Mouse (Mus musculus) lung, postnatal 25 days (tissue): ENCODE data around the gene 6030468B19Rik.
"Not testable (repeated sequence)": the region's sequence is repeated elsewhere in the genome, so short reads cannot be mapped to it uniquely, and the experiment has no call there.

Source experiments
- DNase-seq: peaks from one replicate; pipeline ENCODE4 v3.0.0; 2022; ENCODE audit warnings: low spot score

6030468B19Rik gene

DNA sequence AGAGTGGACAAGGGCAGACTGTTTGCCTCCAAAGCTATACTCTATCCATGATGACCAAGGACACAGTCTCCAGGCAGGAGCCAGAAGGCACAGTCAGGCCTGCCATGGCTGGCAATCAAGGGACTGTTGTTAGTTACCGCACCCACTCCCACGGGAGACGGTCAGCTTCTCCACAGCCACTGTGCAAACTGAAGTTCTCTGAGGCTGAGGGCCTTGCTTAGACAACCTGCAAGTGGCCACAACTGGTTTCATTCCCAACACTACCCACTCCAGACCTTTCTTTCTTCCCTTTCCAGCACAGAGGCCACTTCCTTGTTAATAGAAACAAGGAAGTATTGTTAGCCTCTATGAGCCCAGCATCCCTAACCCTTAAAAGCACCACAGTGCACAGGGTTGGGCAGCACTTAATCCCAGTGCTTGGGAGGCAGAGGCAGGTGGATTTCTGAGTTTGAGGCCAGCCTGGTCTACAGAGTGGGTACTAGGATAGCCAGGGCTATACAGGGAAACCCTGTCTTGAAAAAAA, 5.8 kb downstream of the 6030468B19Rik start:
- no peak for DNase-seq

- no peak for DNase-seq
These were observed 9.3 kb downstream of the 6030468B19Rik start for GRCm38 (mm10) chr11:117806781-117807180.

DNA sequence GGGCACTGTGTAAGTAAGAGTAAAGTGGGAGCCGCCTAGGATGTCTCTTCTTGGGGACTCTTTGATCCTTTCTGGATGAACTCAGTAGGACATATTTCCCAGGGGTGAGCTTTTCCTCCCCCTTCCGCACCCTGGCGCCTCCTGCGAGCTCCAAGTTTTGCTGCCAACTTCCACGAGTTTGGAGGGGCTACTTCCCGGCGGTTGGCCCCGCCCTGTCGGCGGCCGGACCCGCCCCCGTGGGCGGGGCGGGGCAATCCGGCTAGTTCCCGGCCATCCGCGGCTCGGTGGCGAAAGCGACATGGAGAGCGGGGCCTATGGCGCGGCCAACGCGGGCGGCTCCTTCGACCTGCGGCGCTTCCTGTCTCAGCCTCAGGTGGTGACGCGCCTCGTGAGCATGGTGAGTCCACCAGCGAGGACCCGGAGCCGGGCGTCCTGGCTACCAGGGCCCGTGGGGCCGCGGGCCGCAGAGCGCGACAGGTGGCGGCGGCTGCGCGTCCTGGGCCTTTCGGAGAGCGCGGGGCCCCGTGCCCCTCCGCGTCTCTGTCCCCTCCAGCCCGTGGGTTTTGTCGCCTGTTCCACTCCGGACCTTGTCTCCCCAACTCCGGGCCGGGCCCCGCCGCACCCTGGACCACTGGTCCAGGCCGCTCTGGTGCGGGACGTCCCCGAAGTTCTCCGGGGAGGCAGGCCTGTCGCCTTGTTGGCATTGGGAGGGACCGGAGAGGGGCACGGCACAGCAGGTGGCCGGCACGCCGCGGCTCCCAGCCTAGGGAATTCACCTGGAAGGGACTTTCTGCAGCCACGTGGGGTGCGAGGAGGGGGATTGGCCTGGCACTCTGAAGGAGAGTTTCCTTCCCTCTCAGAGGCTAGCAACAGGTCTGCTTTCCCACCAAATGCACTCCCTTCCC, 12.2 kb downstream of the 6030468B19Rik start, which contains the start of the genes Gm20708 and Syngr2:
Gene Gm20708, plus strand, starts transcription at position 262 of the 905 bp plus-strand sequence.
Gene Syngr2, plus strand, starts transcription at position 262 of the 905 bp plus-strand sequence.
- peak; percentile 68 for DNase-seq

GRCm38 (mm10) chr11:117810401-117811046, 13.1 kb downstream of the 6030468B19Rik start:
- DNase-seq = peak; percentile 91

GRCm38 (mm10) chr11:117813867-117814266, 16.4 kb downstream of the 6030468B19Rik start:
- no peak for DNase-seq

GRCm38 (mm10) chr11:117814704-117815366, 17.4 kb downstream of the 6030468B19Rik start:
- no peak for DNase-seq

- DNase-seq = not testable (repeated sequence)
These were observed 18.4 kb downstream of the 6030468B19Rik start for GRCm38 (mm10) chr11:117815850-117816249.

DNA sequence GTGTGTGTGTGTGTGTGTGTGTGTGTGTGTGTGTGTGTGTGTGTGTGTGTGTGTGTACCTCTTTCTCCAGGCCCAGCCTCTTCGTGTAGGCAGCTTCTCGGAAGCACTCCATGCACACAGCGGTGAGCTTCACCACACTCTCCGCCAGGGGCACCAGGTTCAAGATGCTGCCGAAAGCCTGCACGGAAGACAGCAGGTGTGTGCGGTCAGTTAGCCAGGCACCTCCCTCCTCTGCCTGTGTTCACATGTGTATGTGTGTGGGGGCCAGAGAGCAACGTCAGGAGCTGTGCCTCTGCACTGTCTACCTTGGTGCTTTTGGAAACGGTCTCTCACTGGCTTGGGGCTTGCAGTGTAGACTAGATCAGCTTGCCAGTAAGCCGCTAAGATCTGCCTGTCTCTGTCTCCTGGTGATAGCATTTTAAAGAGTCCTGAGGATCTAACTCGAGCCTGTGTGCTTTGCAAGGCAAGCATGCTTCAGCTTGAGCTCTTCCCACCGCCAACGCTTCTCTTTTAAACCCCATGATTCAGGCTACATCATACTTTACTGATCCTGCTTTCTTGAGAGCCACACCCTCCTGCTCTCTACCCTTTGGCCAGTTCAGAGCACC, 19.0 kb downstream of the 6030468B19Rik start:
- DNase-seq = no peak

DNA sequence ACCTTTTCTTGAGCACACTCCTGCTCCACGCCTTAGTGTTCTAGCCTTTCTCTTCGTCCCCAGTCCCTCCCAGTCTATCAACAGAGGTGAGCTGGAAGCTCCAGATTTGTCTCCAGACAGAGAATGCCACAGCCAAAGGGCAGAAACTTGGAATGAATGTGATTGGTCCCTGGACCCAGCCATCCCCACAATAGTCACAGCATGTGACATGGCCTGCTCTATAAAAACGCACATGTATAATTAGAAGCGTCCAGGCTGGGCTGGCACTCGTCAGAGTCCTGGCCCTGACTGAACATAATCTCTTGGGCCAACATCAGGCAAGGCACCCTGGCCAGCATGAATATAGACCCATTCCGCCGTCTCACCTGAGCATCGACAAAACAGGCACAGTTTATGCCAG, 21.6 kb downstream of the 6030468B19Rik start:
- no peak for DNase-seq

GRCm38 (mm10) chr11:117820173-117820572, 22.7 kb downstream of the 6030468B19Rik start:
- no peak for DNase-seq

DNA sequence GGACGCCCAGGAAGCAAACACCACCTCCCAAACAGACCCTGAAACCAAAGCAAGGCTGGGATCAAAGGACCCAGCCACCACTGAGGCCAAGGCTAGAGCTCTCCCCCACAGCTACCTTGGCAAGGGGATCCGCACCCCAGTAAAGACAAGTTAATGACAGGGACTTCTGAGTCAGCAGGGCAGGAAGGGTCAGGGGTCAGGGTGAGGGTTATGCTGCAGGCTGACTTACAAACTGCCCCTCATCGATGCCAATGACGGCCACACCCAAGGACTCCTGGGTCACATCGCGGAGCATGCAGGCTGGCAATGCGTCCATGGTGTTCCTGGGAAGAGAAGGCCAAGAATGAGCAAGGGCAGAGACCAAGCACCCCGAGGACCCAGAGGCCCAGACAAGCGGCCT, 24.4 kb downstream of the 6030468B19Rik start:
- no peak for DNase-seq

DNA sequence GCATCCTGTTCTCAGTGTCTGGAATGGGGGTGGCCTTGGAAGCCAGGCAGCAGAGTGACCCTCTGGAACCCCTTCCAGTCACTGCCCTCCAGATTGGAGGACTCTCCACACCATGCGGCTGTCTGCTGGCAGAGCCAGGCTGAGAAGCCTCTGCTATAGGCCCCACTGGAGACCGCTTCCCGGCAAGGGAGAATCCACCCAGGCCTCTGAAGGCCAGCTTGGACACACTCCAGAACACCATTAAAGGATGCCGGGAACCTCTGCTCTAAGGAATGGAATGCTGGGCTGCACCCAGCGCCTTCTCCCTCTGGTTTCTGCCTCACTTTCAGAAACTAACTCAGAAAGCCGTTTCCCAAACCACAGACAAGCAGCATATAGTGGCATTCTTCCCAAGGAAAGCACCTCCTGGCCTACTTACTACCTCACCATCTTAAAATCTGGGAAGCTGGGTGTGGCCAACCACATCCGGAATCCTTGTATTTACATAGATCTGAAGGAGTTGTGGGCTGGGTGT, 25.3 kb downstream of the 6030468B19Rik start:
- no peak for DNase-seq

- no peak for DNase-seq
These were observed 26.0 kb downstream of the 6030468B19Rik start for GRCm38 (mm10) chr11:117823411-117823810.

DNA sequence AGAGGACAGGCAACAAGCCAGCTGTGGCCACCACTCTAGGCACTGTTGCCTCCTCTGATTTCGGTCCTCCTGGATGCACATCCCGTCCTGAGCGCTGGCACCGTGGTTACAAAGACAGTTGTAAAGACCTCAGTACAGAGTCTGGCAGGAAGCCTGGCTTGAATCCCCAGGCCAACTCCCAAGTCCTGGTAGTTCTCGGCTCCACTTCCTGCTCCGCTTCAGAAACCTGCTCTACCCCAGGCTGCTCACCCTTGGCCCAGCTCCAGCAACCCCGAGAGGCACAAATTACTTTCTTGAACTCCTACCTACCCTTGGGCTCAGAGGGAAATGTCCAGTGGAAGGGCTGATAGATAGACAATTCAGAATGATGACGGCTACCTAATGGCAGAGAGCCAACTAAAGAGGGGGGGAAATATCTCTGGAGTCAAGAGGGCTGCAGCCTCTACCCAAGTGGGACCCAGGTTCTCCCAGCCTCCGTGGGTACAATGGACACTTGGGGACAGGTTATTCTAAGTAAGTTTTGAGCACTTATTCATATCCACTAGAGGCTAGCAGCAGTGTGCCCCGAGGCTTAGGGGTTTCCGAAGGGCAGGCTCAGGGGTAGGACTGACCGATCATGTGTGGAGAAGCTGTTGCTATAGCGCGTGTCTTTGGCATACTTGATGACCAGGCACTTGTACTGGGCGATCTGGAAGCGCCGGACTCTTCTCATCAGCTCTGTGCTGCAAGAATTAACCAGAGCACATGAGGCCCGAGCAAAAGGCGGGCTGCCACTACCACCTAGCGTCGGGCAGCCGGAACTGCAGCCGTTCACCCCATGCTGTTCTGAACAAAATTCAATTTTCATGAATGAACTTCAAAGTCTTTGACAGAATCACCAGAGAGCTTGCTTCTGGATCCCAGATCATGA, 26.9 kb downstream of the 6030468B19Rik start:
- peak; percentile 85 for DNase-seq

DNA sequence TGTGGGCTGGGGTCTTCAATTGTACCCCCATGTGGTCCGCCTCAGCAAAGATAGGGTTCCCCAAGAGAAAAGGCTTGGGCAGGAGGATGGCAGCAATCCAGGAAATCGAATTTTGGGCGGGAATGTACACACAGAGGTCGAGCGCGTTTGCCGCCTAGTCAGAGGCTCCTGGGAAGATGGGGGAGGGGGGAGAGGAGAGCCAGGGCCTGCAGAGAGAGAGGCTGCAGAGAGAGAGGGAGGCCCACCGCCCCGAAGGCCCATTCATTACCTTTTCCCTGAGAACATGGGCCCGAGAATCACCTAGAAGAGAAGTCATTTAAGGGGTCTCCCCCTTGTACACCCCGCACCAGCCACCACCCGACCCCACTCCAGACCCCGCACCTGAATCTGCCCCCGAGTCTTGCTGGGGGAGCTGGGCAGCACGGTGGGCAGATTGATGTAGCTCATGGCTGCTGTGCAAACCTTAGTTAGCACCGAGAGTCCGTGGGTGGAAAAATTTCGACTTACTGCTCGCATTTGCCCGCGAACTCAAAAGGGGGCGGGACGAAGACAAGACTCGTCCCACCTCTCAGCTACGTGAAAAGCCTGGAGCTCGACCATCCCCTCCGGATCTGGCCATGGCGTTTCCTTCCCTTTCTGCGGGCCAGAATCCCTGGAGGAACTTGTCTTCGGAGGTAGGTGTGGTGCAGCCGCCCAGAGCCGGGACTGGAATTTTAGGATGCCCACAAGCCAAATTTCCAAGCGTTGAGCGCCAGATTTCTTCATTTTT, 28.1 kb downstream of the 6030468B19Rik start, which contains the start of the genes Afmid and Tk1:
Gene Afmid, plus strand, starts transcription at position 592 of the 769 bp plus-strand sequence.
Gene Tk1, minus strand, starts transcription at position 760 of the 769 bp plus-strand sequence.
- DNase-seq = peak; percentile 77

DNA sequence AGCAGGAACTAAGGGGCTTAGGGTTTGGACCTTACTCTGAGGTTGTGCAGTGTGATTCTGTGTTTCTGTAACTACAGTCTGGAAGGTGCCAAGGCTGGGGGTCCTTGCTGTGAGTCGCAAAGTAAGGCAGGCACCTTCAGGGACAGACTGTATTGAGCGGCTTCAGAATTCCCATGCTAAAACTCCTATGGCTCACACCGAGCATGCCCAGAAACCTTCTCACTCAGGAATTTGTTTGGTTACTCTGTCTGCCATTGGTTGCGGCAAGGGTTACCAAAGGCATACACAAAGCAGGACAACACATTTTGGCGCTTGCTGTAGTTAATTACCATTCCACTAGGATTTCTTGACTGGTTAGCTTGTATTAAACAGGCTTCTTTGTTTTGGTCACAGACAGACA, 28.7 kb downstream of the 6030468B19Rik start:
- no peak for DNase-seq

DNA sequence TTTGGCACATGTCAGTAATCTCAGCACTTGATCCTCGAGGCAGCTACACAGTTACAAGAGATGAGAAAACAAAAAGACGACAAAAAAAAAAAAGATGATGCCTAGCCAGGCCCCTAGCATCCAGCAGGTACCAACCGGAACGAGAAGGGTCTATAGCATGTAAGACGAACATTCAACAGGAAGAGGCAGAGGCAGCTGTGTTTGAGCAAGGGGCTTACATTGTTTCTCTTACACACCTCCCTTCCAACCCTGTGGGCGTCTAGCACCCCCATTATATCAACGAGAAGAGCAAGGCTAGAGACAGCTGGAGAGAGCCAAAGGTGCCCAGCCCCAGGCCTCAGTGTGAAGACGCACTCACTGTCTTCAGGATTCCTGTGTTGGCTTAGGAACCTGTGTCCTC, 29.5 kb downstream of the 6030468B19Rik start:
- DNase-seq = no peak

DNA sequence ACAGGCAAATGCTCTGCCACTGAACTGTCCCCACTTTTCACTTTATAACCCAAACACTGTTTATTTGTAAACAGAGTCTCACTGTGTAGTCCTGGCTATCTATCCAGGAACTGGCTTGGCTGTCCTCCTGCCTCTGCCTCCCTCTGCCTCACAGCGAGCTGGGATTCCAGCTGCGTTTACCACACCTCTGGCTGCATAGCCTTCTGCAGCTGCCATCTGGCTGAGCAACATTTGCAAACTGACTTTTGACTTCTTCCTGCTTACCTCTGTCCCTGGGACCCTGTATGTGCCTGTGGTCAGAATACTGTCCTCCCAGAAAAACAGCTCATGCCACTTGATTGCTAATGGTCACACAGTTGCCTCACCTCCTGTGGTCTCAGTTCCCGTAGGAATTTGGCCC, 29.9 kb downstream of the 6030468B19Rik start:
- no peak for DNase-seq

DNA sequence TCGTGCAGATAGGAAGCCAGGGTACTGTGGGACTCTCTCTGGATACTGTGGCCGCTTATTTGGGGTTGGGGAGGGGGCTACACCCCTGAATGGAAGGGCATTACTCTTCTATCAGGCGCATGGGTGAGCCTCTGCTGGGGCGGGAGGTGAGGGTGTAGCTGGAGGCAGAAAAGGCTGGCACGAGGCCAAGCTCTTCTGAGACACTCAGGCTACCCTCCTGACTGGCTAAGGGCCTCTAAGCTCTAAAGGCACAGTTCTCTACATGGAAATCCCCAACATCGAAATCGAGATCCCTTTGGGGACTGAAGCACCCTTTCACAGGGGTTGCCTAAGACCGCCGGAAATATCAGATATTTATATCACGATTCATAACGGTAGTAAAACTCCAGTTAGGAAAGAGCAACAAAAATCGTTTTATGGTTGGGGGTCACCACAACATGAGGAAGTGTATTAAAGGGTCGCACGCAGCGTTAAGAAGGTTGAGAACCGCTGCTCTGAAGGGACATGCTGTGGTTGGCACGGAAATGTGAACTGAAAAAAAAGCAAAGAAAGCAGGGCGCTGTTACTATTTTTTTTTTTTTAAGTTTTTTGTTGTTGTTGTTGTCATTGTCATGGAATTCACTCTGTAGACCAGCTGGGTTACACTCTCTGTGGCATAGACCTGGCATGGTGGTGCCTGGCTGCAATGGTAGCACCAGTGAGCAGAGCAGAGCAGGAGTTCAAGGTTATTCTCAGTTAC, 30.9 kb downstream of the 6030468B19Rik start:
- peak; percentile 63 for DNase-seq
